Mouse (Mus musculus) ovary, postnatal 14 days (tissue): ENCODE data around the gene Gpatch2l.

Experiments
- DNase-seq: peaks from one replicate; pipeline ENCODE4 v3.0.0; 2022; ENCODE audit warnings: low spot score

Gene Gpatch2l

GRCm38 (mm10) chr12:86276895-86277294 is 35.2 kb downstream of the Gpatch2l start:
- DNase-seq: no peak

- DNase-seq: no peak
Measured at GRCm38 (mm10) chr12:86280000-86280399, 38.3 kb downstream of the Gpatch2l start.

GRCm38 (mm10) chr12:86285704-86286103 is 44.0 kb downstream of the Gpatch2l start:
- no peak for DNase-seq

- no peak for DNase-seq
Measured at GRCm38 (mm10) chr12:86297450-86297849, 55.8 kb downstream of the Gpatch2l start.

- no peak for DNase-seq
Measured at GRCm38 (mm10) chr12:86302973-86303372, 61.3 kb downstream of the Gpatch2l start.

DNA sequence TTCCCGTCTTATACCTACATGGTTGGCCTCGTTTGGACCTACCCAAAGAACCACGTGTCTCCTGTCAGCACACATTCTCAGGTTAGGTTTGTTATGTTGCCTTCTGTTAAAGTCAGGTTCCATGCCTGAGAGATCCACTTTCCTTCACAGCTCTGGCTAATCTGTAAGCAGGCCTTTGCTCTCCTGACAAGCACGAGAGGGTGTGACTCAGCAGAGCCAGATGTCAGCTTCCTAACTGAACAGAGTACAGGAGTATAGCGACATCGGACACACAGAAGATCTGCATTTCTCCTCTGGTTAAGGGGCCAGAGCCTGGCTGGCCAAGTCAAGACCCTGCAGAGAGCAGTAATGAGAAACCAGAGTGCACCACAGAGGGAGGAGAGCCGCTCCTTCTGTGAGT is 63.4 kb downstream of the Gpatch2l start:
- no peak for DNase-seq

DNA sequence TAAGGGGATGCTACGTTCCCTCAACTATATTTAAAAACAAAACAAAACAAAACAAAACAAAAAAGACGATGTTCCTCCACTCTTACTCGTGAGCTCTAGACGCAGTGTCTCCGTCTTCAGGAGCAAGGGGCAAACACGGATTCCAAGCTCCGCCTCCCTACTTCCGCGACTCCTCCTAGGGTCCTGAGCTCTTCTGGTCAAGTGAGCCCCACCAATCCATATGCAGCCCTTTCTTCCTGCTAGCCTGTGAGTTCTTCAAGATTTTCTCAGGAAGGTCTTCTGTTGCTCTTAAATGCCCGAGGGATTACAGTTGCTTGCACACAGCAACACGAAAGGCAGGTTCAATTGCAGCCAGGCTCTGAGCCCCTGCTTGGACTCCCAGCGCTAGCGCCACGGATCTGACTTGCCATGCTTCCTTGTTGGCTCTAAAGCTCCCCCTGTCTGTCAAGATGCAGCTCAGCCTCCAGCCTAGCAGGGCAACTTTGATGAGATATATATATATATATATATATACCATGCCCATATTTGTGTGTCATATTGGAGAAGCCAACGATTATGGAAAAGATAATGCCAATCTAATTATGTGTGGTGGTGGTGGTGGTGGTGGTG is 64.1 kb downstream of the Gpatch2l start:
- no peak for DNase-seq

GRCm38 (mm10) chr12:86309474-86309873 is 67.8 kb downstream of the Gpatch2l start:
- DNase-seq: no peak

- no peak for DNase-seq
Measured at GRCm38 (mm10) chr12:86309902-86310301, 68.2 kb downstream of the Gpatch2l start.

DNA sequence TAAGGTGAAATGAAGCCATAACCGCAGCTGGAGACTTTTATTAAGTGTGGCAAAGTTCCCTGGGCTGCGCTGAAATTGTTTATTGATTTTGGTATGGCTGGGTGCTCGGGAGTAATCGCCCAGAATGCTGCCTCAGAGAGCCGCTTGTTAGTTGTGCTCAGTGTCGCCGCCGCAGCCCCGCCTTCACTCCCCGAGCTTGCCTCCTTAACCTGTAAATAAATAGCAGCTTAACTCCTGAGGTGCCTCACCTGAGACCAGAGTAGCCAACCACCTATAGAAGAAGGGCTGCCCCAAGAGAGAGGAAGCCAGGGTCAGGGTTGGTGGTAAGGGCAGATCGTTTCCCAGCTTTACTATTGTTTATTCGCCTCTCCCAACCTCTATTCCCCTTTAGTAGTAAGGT is 79.0 kb downstream of the Gpatch2l start:
- no peak for DNase-seq

- no peak for DNase-seq
Measured at GRCm38 (mm10) chr12:86324297-86324696, 82.6 kb downstream of the Gpatch2l start.

- no peak for DNase-seq
Measured at GRCm38 (mm10) chr12:86329813-86330212, 88.2 kb downstream of the Gpatch2l start.

- no peak for DNase-seq
Measured at GRCm38 (mm10) chr12:86330684-86331083, 89.0 kb downstream of the Gpatch2l start.

DNA sequence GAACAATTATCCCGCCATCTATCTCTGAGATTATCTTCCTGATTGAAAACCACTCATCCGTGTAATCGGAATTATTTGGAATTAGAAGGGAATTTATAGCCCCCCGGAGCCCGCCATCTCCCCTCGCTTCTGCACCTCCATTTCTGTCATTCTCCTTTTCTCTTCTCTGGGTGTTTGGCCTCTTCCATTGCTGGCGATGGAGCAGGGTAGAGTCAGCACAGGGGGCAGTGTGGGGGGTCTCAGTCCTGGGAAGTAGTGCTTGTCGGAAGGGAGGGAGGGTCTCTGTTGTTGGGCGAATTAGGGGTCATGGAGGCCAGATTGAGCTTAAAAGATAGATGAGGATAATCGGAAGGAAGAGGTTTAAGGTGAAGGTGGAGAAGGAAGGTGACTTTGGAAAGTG is 89.6 kb downstream of the Gpatch2l start:
- no peak for DNase-seq

DNA sequence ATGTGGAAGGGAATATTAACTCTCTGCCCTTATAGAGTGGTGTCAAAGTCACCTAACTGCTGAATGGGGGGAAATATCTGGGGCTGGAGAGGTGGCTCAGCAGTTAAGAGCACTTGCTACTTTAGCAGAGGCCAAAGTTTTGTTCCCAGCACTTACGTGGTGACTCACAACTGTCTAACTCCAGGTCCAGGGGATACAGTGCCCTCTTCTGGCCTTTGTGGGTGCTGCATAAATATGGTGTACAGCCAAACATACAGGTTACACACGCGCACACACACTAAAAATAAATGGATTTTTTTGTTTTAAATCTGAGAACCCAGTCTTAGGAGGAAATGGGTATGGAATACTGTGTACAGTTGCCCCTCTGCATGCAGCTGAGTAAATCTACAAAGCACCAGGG is 94.6 kb downstream of the Gpatch2l start:
- DNase-seq: no peak

- DNase-seq: no peak
Measured at GRCm38 (mm10) chr12:86336887-86337286, 95.2 kb downstream of the Gpatch2l start.
